Mouse (Mus musculus): Measurements from ENCODE around the gene Dennd6b. TPM values are rescaled to one million over a fixed set of nuclear protein-coding genes. Genes with fewer than 3 reads are reported as not detected.

Gene Dennd6b
- total and polyA plus RNA-seq, 2 experiments from 2014 or later = 88.2 to 98.8 TPM

DNA sequence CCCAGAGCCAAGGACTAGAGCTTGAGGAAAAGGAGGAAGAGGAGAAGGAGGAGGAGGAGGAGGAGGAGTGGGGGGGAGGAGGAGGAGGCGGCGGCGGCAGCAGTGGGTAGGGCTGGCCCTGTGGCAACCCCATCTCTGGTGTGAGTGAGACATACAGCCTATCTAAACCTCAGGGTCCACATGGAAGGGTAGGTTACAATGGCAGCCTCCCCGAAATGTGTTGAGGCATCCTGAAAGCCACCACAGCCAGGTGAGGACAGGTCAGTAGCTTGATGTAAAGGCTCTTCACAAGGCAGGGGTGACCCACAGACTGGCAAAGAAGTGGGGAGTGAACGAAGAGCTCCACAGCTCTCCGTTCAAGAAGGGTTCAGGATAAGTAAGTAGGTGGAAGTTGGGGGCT lies 57.8 kb downstream of the Dennd6b start:
- DNase-seq (ENCODE audit: low spot score) (no peak), ATAC-seq (ENCODE audit: low FRiP score) (no peak)
- 97% methylated on average over 6 of the region's 6 CpGs for WGBS
- no peaks in the 10 kb centered on the region for H3K9me3 ChIP-seq (ENCODE audit: low read length)
- TF ChIP-seq CTCF (IDR thresholded peaks at IDR 0.05) = no peak
- no peak overlapping the region for H3K4me3 ChIP-seq (ENCODE audit: low read depth, low read length)
- H3K36me3 ChIP-seq (ENCODE audit: insufficient read depth, low read length) = no peaks in the 10 kb centered on the region
- H3K4me2 ChIP-seq (ENCODE audit: low read depth, low read length, poor library complexity, severe bottlenecking) = no peak overlapping the region
- no peak overlapping the region for H3K27ac ChIP-seq (ENCODE audit: low read depth, low read length)
- H3K9ac ChIP-seq (replicated peaks; ENCODE audit: low read length, poor library complexity, severe bottlenecking) = no peak overlapping the region
- H3K27me3 ChIP-seq (ENCODE audit: insufficient read depth, low read length) = peaks cover 5% of the 10 kb centered on the region; the same call in 1 of the 2 replicates
- peaks cover 10% of the 10 kb centered on the region; the same call in 1 of the 2 replicates for H3K4me1 ChIP-seq (ENCODE audit: insufficient read depth, low read length)

DNA sequence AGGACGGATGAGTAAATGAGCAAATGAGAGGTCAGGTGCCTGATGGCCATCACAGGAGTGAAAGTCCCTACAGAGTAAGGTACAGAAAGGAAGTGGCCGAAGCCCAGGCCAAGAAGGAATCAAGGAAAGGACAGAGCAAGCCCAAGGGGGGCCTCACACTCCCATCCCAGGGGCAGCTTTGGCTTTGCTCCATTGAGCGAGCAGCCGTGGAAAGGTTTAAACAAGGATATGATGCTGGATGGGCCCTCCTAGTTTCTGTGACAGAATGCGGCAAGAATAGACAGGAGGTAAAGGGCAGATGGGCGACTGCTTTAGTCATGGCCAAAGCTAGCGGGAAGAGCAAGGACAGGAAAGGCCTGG lies 58.3 kb downstream of the Dennd6b start:
- 91% methylated on average over 7 of the region's 7 CpGs for WGBS
- H3K27me3 ChIP-seq (ENCODE audit: insufficient read depth, low read length) = peaks cover 5% of the 10 kb centered on the region; the same call in 1 of the 2 replicates
- H3K9ac ChIP-seq (replicated peaks; ENCODE audit: low read length, poor library complexity, severe bottlenecking) = no peak overlapping the region
- H3K9me3 ChIP-seq (ENCODE audit: low read length) = no peaks in the 10 kb centered on the region
- H3K4me1 ChIP-seq (ENCODE audit: insufficient read depth, low read length) = peaks cover 10% of the 10 kb centered on the region; the same call in 1 of the 2 replicates
- H3K36me3 ChIP-seq (ENCODE audit: insufficient read depth, low read length) = no peaks in the 10 kb centered on the region
- no peak overlapping the region for H3K4me3 ChIP-seq (ENCODE audit: low read depth, low read length)
- no peak for ATAC-seq (ENCODE audit: low FRiP score)
- H3K27ac ChIP-seq (ENCODE audit: low read depth, low read length) = no peak overlapping the region
- no peak overlapping the region for H3K4me2 ChIP-seq (ENCODE audit: low read depth, low read length, poor library complexity, severe bottlenecking)
- TF ChIP-seq CTCF (IDR thresholded peaks at IDR 0.05) = no peak
- DNase-seq (ENCODE audit: low spot score) = no peak

DNA sequence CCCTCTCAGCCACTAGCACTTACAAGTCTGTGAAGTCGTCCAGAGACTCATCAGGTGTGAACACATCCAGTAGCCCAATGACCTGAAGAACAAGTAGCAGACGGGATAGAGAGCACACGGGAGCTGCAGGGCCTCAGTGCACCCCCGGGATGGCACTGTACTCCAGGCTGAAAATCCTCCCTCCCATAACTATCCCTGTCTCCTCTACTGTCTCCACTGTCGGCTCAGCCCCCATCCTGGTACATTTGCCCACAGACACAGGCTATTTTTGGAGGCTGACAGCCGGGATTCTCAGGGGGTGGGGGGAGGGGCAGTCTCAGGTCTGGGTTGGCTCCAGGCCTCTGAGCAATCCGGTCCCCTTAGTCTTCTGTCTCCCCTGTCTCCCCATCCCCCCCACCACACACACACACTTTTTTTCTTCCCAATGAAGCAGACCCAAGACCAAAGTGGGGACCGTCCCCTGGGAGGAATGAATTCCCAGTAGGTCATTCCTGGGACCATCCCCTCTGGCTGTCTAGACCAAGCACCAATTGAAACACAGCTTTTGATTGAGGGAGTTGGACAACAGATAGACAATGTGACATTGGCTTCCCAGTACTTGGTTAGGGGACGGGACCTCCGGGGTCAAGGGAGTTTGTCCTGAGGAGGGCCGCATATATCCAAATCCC lies 58.8 kb downstream of the Dennd6b start:
- WGBS = 78% methylated on average over 11 of the region's 11 CpGs
- TF ChIP-seq CTCF (IDR thresholded peaks at IDR 0.05) = no peak
- no peak overlapping the region for H3K9ac ChIP-seq (replicated peaks; ENCODE audit: low read length, poor library complexity, severe bottlenecking)
- H3K27ac ChIP-seq (ENCODE audit: low read depth, low read length) = no peak overlapping the region
- H3K27me3 ChIP-seq (ENCODE audit: insufficient read depth, low read length) = peaks cover 5% of the 10 kb centered on the region; the same call in 1 of the 2 replicates
- no peak overlapping the region for H3K4me2 ChIP-seq (ENCODE audit: low read depth, low read length, poor library complexity, severe bottlenecking)
- no peak overlapping the region for H3K4me3 ChIP-seq (ENCODE audit: low read depth, low read length)
- ATAC-seq (ENCODE audit: low FRiP score) = no peak
- peaks cover 10% of the 10 kb centered on the region; the same call in 1 of the 2 replicates for H3K4me1 ChIP-seq (ENCODE audit: insufficient read depth, low read length)
- no peaks in the 10 kb centered on the region for H3K36me3 ChIP-seq (ENCODE audit: insufficient read depth, low read length)
- no peak for DNase-seq (ENCODE audit: low spot score)
- H3K9me3 ChIP-seq (ENCODE audit: low read length) = no peaks in the 10 kb centered on the region

DNA sequence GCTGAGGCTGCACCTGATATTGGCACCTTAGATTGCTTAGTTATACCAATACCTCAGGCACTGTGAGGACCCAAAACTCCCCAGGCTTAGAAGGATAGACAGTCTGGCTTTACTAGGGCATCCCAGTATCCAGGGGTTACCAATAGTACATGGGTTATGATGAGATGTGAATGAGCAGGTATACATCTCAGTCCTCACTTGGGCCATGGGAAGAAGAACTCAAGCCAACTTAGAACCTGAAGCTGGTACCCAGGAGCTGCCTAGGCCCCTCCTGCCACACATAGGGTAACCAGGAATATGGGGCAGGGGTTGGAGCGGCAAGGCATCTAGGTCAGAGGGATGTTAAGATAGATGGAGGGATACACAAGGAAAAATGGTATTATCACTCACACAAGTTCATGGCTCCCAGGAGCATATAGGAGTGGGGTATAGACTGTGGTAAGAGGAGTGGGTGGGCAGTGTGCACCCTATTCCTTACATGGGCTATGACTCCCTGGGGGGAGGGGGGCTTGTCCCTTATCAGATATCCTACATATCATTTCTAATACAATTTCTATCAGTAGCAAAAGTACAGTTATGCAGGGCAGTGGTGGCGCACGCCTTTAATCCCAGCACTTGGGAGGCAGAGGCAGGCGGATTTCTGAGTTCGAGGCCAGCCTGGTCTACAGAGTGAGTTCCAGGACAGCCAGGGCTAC lies 59.7 kb downstream of the Dennd6b start:
- DNase-seq (ENCODE audit: low spot score) (no peak), ATAC-seq (ENCODE audit: low FRiP score) (no peak)
- WGBS = 98% methylated on average over 3 of the region's 5 CpGs
- no peaks in the 10 kb centered on the region for H3K9me3 ChIP-seq (ENCODE audit: low read length)
- H3K36me3 ChIP-seq (ENCODE audit: insufficient read depth, low read length) = no peaks in the 10 kb centered on the region
- H3K9ac ChIP-seq (replicated peaks; ENCODE audit: low read length, poor library complexity, severe bottlenecking) = no peak overlapping the region
- H3K27me3 ChIP-seq (ENCODE audit: insufficient read depth, low read length) = peaks cover 5% of the 10 kb centered on the region; the same call in 1 of the 2 replicates
- H3K4me3 ChIP-seq (ENCODE audit: low read depth, low read length) = no peak overlapping the region
- no peak overlapping the region for H3K27ac ChIP-seq (ENCODE audit: low read depth, low read length)
- TF ChIP-seq CTCF (IDR thresholded peaks at IDR 0.05) = no peak
- H3K4me1 ChIP-seq (ENCODE audit: insufficient read depth, low read length) = peaks cover 10% of the 10 kb centered on the region; the same call in 1 of the 2 replicates
- no peak overlapping the region for H3K4me2 ChIP-seq (ENCODE audit: low read depth, low read length, poor library complexity, severe bottlenecking)

Small RNA genes within 50 kb of the gene (microRNA-seq; reads per million reads assigned to microRNA genes)
- gene Mir6958 (ENCODE audit: borderline number of aligned reads) (8.4 reads per million, percentile 18 among the genes with 10 or more reads in this experiment), gene Mir7118 (ENCODE audit: borderline number of aligned reads) (not detected)

Other genes with a start within 250 kb of the Dennd6b start
- gene Ttll8, start 242.1 kb downstream of the Dennd6b start, total RNA-seq (2014; rRNA removed) = 3.3 TPM in 1 of 2 replicates, not detected in the other
- gene Ttll8, start 242.1 kb downstream of the Dennd6b start, polyA plus RNA-seq (2015; fragmentation: Nextera tagmentation; extraction: Ambion mirVana) = 0.26 and 0.35 TPM in 2 replicates
- gene Mlc1, start 217.5 kb downstream of the Dennd6b start, total RNA-seq (2014; rRNA removed) = 46.6 and 60.0 TPM in 2 replicates
- 46.7 and 46.8 TPM in 2 replicates for gene Mlc1, start 217.5 kb downstream of the Dennd6b start, polyA plus RNA-seq (2015; fragmentation: Nextera tagmentation; extraction: Ambion mirVana)
- 0.22 TPM in 1 of 2 replicates, not detected in the other for gene Mov10l1, start 213.6 kb downstream of the Dennd6b start, total RNA-seq (2014; rRNA removed)
- gene Mov10l1, start 213.6 kb downstream of the Dennd6b start, polyA plus RNA-seq (2015; fragmentation: Nextera tagmentation; extraction: Ambion mirVana) = not detected in 2 replicates
- gene Panx2, start 136.8 kb downstream of the Dennd6b start, total RNA-seq (2014; rRNA removed) = 14.4 and 16.4 TPM in 2 replicates
- gene Panx2, start 136.8 kb downstream of the Dennd6b start, polyA plus RNA-seq (2015; fragmentation: Nextera tagmentation; extraction: Ambion mirVana) = 9.3 and 13.3 TPM in 2 replicates
- 32.9 and 48.6 TPM in 2 replicates for gene Trabd, start 121.4 kb downstream of the Dennd6b start, total RNA-seq (2014; rRNA removed)
- 21.6 and 23.6 TPM in 2 replicates for gene Trabd, start 121.4 kb downstream of the Dennd6b start, polyA plus RNA-seq (2015; fragmentation: Nextera tagmentation; extraction: Ambion mirVana)
- 42.3 and 50.0 TPM in 2 replicates for gene Selenoo, start 107.4 kb downstream of the Dennd6b start, total RNA-seq (2014; rRNA removed)
- 19.0 and 19.4 TPM in 2 replicates for gene Selenoo, start 107.4 kb downstream of the Dennd6b start, polyA plus RNA-seq (2015; fragmentation: Nextera tagmentation; extraction: Ambion mirVana)
- 46.1 and 68.0 TPM in 2 replicates for gene Tubgcp6, start 73.4 kb downstream of the Dennd6b start, total RNA-seq (2014; rRNA removed)
- 10.8 and 11.0 TPM in 2 replicates for gene Tubgcp6, start 73.4 kb downstream of the Dennd6b start, polyA plus RNA-seq (2015; fragmentation: Nextera tagmentation; extraction: Ambion mirVana)
- gene Hdac10, start 67.8 kb downstream of the Dennd6b start, total RNA-seq (2014; rRNA removed) = 24.4 and 26.4 TPM in 2 replicates
- 24.5 and 25.6 TPM in 2 replicates for gene Hdac10, start 67.8 kb downstream of the Dennd6b start, polyA plus RNA-seq (2015; fragmentation: Nextera tagmentation; extraction: Ambion mirVana)
- 1.5 and 4.7 TPM in 2 replicates for gene Mapk12, start 55.8 kb downstream of the Dennd6b start, total RNA-seq (2014; rRNA removed)
- gene Mapk12, start 55.8 kb downstream of the Dennd6b start, polyA plus RNA-seq (2015; fragmentation: Nextera tagmentation; extraction: Ambion mirVana) = 2.0 and 3.2 TPM in 2 replicates
- gene Mapk11, start 46.9 kb downstream of the Dennd6b start, total RNA-seq (2014; rRNA removed) = 26.9 and 34.8 TPM in 2 replicates
- 18.9 and 19.3 TPM in 2 replicates for gene Mapk11, start 46.9 kb downstream of the Dennd6b start, polyA plus RNA-seq (2015; fragmentation: Nextera tagmentation; extraction: Ambion mirVana)
- 153 and 199 TPM in 2 replicates for gene Plxnb2, start 15.7 kb downstream of the Dennd6b start, total RNA-seq (2014; rRNA removed)
- gene Plxnb2, start 15.7 kb downstream of the Dennd6b start, polyA plus RNA-seq (2015; fragmentation: Nextera tagmentation; extraction: Ambion mirVana) = 46.8 and 50.4 TPM in 2 replicates
- gene Ppp6r2, start 15.1 kb upstream of the Dennd6b start, total RNA-seq (2014; rRNA removed) = 225 and 315 TPM in 2 replicates
- 76.5 and 87.1 TPM in 2 replicates for gene Ppp6r2, start 15.1 kb upstream of the Dennd6b start, polyA plus RNA-seq (2015; fragmentation: Nextera tagmentation; extraction: Ambion mirVana)
- gene Sbf1, start 118.8 kb upstream of the Dennd6b start, total RNA-seq (2014; rRNA removed) = 268 and 287 TPM in 2 replicates
- gene Sbf1, start 118.8 kb upstream of the Dennd6b start, polyA plus RNA-seq (2015; fragmentation: Nextera tagmentation; extraction: Ambion mirVana) = 77.3 and 79.3 TPM in 2 replicates
- not detected in 2 replicates for gene Adm2, start 126.2 kb upstream of the Dennd6b start, total RNA-seq (2014; rRNA removed)
- not detected in 2 replicates for gene Adm2, start 126.2 kb upstream of the Dennd6b start, polyA plus RNA-seq (2015; fragmentation: Nextera tagmentation; extraction: Ambion mirVana)
- not detected in 2 replicates for gene Miox, start 137.9 kb upstream of the Dennd6b start, total RNA-seq (2014; rRNA removed)
- gene Miox, start 137.9 kb upstream of the Dennd6b start, polyA plus RNA-seq (2015; fragmentation: Nextera tagmentation; extraction: Ambion mirVana) = not detected in 2 replicates
- 20.2 and 25.6 TPM in 2 replicates for gene Lmf2, start 159.2 kb upstream of the Dennd6b start, total RNA-seq (2014; rRNA removed)
- 27.3 and 30.9 TPM in 2 replicates for gene Lmf2, start 159.2 kb upstream of the Dennd6b start, polyA plus RNA-seq (2015; fragmentation: Nextera tagmentation; extraction: Ambion mirVana)
- 87.1 and 88.8 TPM in 2 replicates for gene Ncaph2, start 159.2 kb upstream of the Dennd6b start, total RNA-seq (2014; rRNA removed)
- gene Ncaph2, start 159.2 kb upstream of the Dennd6b start, polyA plus RNA-seq (2015; fragmentation: Nextera tagmentation; extraction: Ambion mirVana) = 88.0 and 96.9 TPM in 2 replicates
- 24.9 and 36.1 TPM in 2 replicates for gene Sco2, start 177.3 kb upstream of the Dennd6b start, total RNA-seq (2014; rRNA removed)
- gene Sco2, start 177.3 kb upstream of the Dennd6b start, polyA plus RNA-seq (2015; fragmentation: Nextera tagmentation; extraction: Ambion mirVana) = 23.1 and 26.5 TPM in 2 replicates
- gene Tymp, start 180.5 kb upstream of the Dennd6b start, total RNA-seq (2014; rRNA removed) = 4.6 and 7.0 TPM in 2 replicates
- 3.1 and 3.6 TPM in 2 replicates for gene Tymp, start 180.5 kb upstream of the Dennd6b start, polyA plus RNA-seq (2015; fragmentation: Nextera tagmentation; extraction: Ambion mirVana)
- gene Odf3b, start 182.8 kb upstream of the Dennd6b start, total RNA-seq (2014; rRNA removed) = 2.2 and 10.7 TPM in 2 replicates
- gene Odf3b, start 182.8 kb upstream of the Dennd6b start, polyA plus RNA-seq (2015; fragmentation: Nextera tagmentation; extraction: Ambion mirVana) = 6.7 and 8.6 TPM in 2 replicates
- 0.14 and 0.22 TPM in 2 replicates for gene Klhdc7b, start 188.4 kb upstream of the Dennd6b start, total RNA-seq (2014; rRNA removed)
- not detected in 2 replicates for gene Klhdc7b, start 188.4 kb upstream of the Dennd6b start, polyA plus RNA-seq (2015; fragmentation: Nextera tagmentation; extraction: Ambion mirVana)
- not detected in 2 replicates for gene Syce3, start 214.0 kb upstream of the Dennd6b start, total RNA-seq (2014; rRNA removed)
- not detected in 2 replicates for gene Syce3, start 214.0 kb upstream of the Dennd6b start, polyA plus RNA-seq (2015; fragmentation: Nextera tagmentation; extraction: Ambion mirVana)
- gene Cpt1b, start 229.4 kb upstream of the Dennd6b start, total RNA-seq (2014; rRNA removed) = 2.4 and 4.7 TPM in 2 replicates
- gene Cpt1b, start 229.4 kb upstream of the Dennd6b start, polyA plus RNA-seq (2015; fragmentation: Nextera tagmentation; extraction: Ambion mirVana) = 1.7 and 2.2 TPM in 2 replicates
- 0.66 and 1.2 TPM in 2 replicates for gene C730034F03Rik, start 233.1 kb upstream of the Dennd6b start, total RNA-seq (2014; rRNA removed)
- 2.1 and 3.9 TPM in 2 replicates for gene C730034F03Rik, start 233.1 kb upstream of the Dennd6b start, polyA plus RNA-seq (2015; fragmentation: Nextera tagmentation; extraction: Ambion mirVana)
- gene Gm44502, start 233.2 kb upstream of the Dennd6b start, total RNA-seq (2014; rRNA removed) = 0.85 and 0.93 TPM in 2 replicates
- not detected in 2 replicates for gene Gm44502, start 233.2 kb upstream of the Dennd6b start, polyA plus RNA-seq (2015; fragmentation: Nextera tagmentation; extraction: Ambion mirVana)
- gene Chkb, start 233.4 kb upstream of the Dennd6b start, total RNA-seq (2014; rRNA removed) = 65.3 and 66.2 TPM in 2 replicates
- gene Chkb, start 233.4 kb upstream of the Dennd6b start, polyA plus RNA-seq (2015; fragmentation: Nextera tagmentation; extraction: Ambion mirVana) = 101 and 103 TPM in 2 replicates

All from midbrain, postnatal 0 days (tissue).